Mouse (Mus musculus) gastrocnemius, postnatal 14 days (tissue): ENCODE measurements around the gene Gls. TPM values are rescaled to one million over a fixed set of nuclear protein-coding genes. Genes with fewer than 3 reads are reported as not detected.

Experiments
- DNase-seq: peaks from one replicate; pipeline ENCODE4 v3.0.0; 2021; ENCODE audit warnings: mixed read lengths
- intact Hi-C: fragments of 180-260 bp; cut with DNase I; formaldehyde crosslinking; loops from one replicate; pipeline ENCODE4 v1.15.1; 2025; ENCODE audit warnings: low total_unique reads
- total RNA-seq, 2 experiments: library from RNA; stranded (reverse); gene quantifications; 2 replicates each; pipeline ENCODE4 v1.2.3; 2021

The Gls gene
- total RNA-seq, 2 experiments from 2014 or later, result 46.5 to 50.9 TPM

- intact Hi-C loops, result no loop called here
- DNase-seq, result no peak
Observed at GRCm38 (mm10) chr1:52251038-52251735, 18.2 kb upstream of the Gls start.

- intact Hi-C loops, result no loop called here
- no peak for DNase-seq
Observed at GRCm38 (mm10) chr1:52248899-52249556, 16.0 kb upstream of the Gls start.

DNA sequence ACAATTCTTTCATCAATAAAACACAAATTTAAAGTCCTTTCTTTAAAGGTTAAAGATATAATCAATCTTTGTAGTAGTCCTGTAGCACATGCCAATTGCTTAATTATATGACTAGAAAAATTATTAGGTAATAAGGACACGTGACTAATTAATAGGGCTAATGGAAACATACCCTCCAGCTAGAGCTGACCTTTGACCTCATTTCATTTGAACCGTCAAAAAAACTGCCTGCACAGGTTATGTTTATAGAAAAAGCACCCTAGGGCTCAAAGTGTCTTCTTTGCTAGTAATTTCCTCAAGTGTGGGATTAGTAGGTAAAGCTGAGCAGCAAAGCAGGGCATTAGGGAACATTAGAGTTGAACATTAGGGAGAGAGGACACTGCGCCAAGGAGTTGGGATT is 9.2 kb upstream of the Gls start:
- no peak for DNase-seq
- intact Hi-C loops, result no loop called here

GRCm38 (mm10) chr1:52232766-52233140 is 279 bp downstream of the Gls start:
- intact Hi-C loops, result no loop called here

GRCm38 (mm10) chr1:52231939-52232765 is 880 bp downstream of the Gls start:
- peak; percentile 57 for DNase-seq
- intact Hi-C loops, result loop anchor here (2.0 kb wide), 1 partner anchor 49 kb away; no protein-coding TSS in a partner anchor

More at GRCm38 (mm10) chr1:52232766-52233140, 279 bp downstream of the Gls start:
- no peak for DNase-seq

DNA sequence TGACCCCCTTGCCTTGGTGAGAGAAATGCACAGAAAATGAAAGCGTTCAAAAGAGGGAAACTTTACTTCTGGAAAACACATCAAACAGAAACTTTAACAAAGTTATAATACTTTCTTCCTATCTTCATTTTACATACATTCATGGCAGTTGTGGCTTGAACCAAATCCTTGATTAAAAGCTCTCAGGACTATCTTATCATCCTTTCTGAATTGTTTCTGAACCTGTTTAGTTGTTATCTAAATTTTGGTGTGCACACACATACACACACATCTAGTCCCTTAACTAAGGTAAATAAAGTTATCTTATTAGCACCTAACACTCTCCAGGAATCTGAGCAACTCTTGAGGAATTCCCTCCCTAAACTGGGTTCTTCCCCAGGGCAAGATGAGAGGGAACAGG is 2.6 kb downstream of the Gls start:
- no peak for DNase-seq
- intact Hi-C loops, result loop anchor here (2.0 kb wide), 1 partner anchor 48 kb away; no protein-coding TSS in a partner anchor

GRCm38 (mm10) chr1:52228178-52228577 is 4.9 kb downstream of the Gls start:
- intact Hi-C loops, result no loop called here
- DNase-seq, result no peak

DNA sequence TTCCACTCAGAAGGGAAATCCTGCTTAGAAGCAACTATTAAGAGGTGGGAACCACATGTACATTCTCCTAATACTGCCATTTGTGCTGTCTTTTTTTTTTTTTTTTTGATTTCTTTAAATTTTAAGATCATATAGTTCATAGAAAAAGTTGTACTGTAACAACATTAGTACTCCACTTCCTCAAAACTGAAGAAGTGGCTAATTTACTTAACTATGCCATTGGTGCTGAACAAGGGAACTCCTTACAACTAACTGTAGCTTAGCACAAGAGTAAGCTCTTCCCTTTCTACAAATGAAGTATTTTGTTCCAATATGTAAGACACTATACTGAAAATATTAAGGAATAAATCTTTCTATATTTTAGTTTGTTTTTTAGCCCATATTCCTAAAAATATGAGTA is 6.6 kb downstream of the Gls start:
- DNase-seq, result no peak
- intact Hi-C loops, result no loop called here

- DNase-seq, result no peak
- intact Hi-C loops, result no loop called here
Observed at GRCm38 (mm10) chr1:52216766-52217165, 16.3 kb downstream of the Gls start.

DNA sequence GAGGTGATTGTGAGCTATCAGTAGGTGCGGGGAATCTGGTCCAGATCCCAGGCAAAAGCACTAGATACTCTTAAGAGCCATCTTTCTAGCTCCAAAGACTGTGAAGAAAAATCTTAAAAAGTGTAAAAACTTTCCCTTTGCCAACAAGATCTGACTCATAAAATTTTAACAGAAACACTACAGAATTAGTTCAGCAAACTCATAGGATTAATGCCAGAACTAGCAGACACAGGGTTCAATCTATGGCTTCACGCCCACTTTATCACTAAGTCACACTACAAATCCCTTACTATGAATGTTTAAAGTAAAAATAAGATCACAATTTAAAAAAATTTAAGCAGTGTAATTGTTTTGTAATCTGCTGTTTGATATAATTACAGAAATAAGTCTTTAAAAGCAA is 50.0 kb downstream of the Gls start:
- intact Hi-C loops, result loop anchor here (2.0 kb wide), 1 partner anchor 48 kb away; no protein-coding TSS in a partner anchor
- no peak for DNase-seq

- intact Hi-C loops, result loop anchor here (2.0 kb wide), 1 partner anchor 49 kb away; no protein-coding TSS in a partner anchor
- no peak for DNase-seq
Observed at GRCm38 (mm10) chr1:52181994-52182393, 51.0 kb downstream of the Gls start.

- intact Hi-C loops, result no loop called here
- no peak for DNase-seq
Observed at GRCm38 (mm10) chr1:52179939-52180568, 53.0 kb downstream of the Gls start.

DNA sequence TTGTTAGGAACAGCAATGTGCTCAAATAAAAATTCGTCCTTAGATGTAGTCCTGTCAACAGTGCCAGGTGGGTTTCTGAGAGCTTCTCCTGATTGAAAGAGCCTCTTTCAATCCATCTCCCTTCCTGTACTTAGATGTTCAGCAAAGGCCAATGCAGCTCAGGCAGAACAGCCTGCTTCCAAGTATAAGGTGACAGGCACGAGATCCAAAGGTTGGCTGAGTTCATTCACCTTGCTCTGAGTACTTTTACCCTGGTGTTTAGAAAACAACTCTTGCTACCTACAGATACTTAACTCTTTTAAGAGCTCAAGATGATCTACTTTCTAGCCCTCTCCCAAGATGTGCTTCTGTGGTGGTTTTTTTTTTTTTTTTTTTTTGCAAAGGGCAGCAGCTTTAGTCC is 56.0 kb downstream of the Gls start:
- intact Hi-C loops, result no loop called here
- DNase-seq, result no peak

DNA sequence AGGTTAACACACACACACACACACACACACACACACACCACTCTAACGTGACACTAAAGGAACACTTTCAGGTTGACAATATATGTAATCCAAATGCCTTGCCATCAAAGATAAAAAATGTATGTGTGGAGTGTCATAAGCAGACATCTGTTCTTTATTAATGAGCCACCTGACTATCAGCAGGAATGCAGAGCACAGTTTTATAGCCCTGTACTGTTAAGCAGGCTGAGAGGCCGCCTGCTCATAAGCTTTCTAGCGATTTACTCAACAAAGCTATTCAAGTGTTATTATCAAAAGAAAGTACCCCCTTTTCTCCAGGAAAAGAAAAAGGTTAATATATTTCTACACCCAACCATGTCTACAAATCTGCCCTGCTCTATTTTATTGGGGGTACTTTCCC is 57.0 kb downstream of the Gls start:
- intact Hi-C loops, result no loop called here
- DNase-seq, result no peak

DNA sequence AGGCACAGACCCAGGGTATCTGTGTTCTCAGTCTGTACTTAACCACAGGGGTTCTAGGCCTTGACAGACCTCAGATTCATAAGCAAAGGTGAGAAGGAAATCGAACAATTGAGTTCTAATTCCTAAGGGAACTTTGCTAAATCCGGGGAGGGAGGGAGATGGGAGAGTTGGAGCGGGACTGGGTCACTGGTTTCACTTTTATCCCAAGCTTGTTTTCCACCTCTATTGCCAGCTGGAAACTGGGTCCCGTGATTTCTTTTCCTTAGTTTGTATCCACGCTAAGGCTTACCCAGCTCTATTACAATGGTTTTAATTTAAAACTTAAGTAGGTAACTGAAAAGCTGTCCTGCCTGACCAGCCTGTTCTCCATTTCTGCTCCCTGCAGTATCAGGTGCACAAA is 57.7 kb downstream of the Gls start:
- intact Hi-C loops, result no loop called here
- no peak for DNase-seq

- intact Hi-C loops, result no loop called here
Observed at GRCm38 (mm10) chr1:52171271-52171670, 61.8 kb downstream of the Gls start.

GRCm38 (mm10) chr1:52170747-52171146 is 62.3 kb downstream of the Gls start:
- intact Hi-C loops, result no loop called here
- no peak for DNase-seq

More at GRCm38 (mm10) chr1:52171271-52171670, 61.8 kb downstream of the Gls start:
- DNase-seq, result no peak

- peak; percentile 25 for DNase-seq
- intact Hi-C loops, result no loop called here
Observed at GRCm38 (mm10) chr1:52170057-52170456, 63.0 kb downstream of the Gls start.

GRCm38 (mm10) chr1:52166652-52167220 is 66.3 kb downstream of the Gls start:
- peak; percentile 20 for DNase-seq

More at GRCm38 (mm10) chr1:52166652-52167220, 66.3 kb downstream of the Gls start:
- intact Hi-C loops, result no loop called here
